9 mouse cellular contexts compared by ENCODE assay signal in the genomic region with DNA sequence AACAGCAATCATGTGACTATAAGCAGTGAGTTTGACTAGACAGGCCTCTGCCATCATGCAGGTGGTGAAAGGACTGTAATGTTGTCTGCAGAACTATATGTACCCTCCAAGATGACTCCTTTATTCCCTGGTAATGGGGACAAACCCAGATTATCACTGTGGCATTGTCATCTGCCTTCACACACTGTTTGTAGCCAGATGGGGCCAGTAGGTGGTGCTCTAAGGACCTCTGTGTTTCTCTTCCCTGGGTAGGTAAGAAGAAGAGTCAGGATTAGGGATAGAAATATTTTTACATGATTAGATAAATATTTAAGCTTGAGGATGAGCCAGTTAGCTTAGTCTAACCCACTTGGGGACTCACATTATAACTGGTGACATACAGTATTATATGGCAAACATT. TPM values are rescaled to one million over a fixed set of nuclear protein-coding genes. Genes with fewer than 3 reads are reported as not detected.
DNase-seq lines count a peak whose midpoint lies in the region; ATAC-seq and TF ChIP-seq lines count a peak whose summit lies in the region.
"Had no signal": no experiment of that assay in that cellular context is flagged by ENCODE, and none has a peak within 500 bp of the region (broad histone marks: within the 10 kb centered on the region; RNA-seq: fewer than 3 reads in every experiment).

No protein-coding gene starts in this region.

- no peak for TF ChIP-seq EP300 in liver, postnatal 0 days (IDR thresholded peaks at IDR 0.05; ENCODE audit: low read depth)

- no peak overlapping the region for H3K4me2 ChIP-seq in liver, postnatal 0 days (ENCODE audit: low read depth, low read length)
- H3K4me2 ChIP-seq: lung, embryonic 15.5 days had no signal

- no peaks in the 10 kb centered on the region for H3K9me3 ChIP-seq in liver, postnatal 0 days (ENCODE audit: low read length)
- H3K9me3 ChIP-seq: lung, embryonic 15.5 days had no signal

- no peak overlapping the region for H3K9ac ChIP-seq in liver, postnatal 0 days (replicated peaks)
- H3K9ac ChIP-seq: lung, embryonic 15.5 days had no signal

- TF ChIP-seq CTCF in bone marrow, adult 2 months (IDR thresholded peaks at IDR 0.05; ENCODE audit: control insufficient read depth, insufficient read depth, low read length), result peak; percentile 39; the same call in 1 of the 2 replicates
- peak; percentile 83 for TF ChIP-seq CTCF in liver, postnatal 0 days (IDR thresholded peaks at IDR 0.05; ENCODE audit: low read depth)

- 0 out of 2 replicates have a peak, but pooled peaks have one; percentile 42 for ATAC-seq in erythroblast, adult 5-6 weeks (replicated peaks; ENCODE audit: low FRiP score, poor library complexity, severe bottlenecking)
- 0 out of 2 replicates have a peak, but pooled peaks have one; percentile 26 for ATAC-seq in liver, postnatal 0 days

- peaks cover 8% of the 10 kb centered on the region; the same call in 1 of the 2 replicates for H3K4me1 ChIP-seq in bone marrow, adult 2 months (ENCODE audit: control insufficient read depth, insufficient read depth, low read length)
- peaks cover 7% of the 10 kb centered on the region; the same call in 1 of the 2 replicates for H3K4me1 ChIP-seq in liver, postnatal 0 days (ENCODE audit: insufficient read depth)
- H3K4me1 ChIP-seq: lung, embryonic 15.5 days had no signal

- H3K36me3 ChIP-seq in liver, postnatal 0 days (replicated peaks; ENCODE audit: insufficient read depth, low read length), result peaks cover 54% of the 10 kb centered on the region

- peak; percentile 75 to 91 for DNase-seq in adrenal gland, adult (ENCODE audit: inconsistent age in 2 of 2, low spot score in 1 of 2)
- no peak for DNase-seq in adrenal gland, postnatal 4 days (ENCODE audit: low spot score in 2 of 2)
- DNase-seq in 3T3-L1 (ENCODE audit: low read depth, low spot score), result peak; percentile 87
- peak; percentile 79 for DNase-seq in kidney, postnatal 10 days
- DNase-seq in liver, postnatal 0 days, result peak; percentile 70
- peak; percentile 72 for DNase-seq in retina, postnatal 1 day

- H3K4me3 ChIP-seq in bone marrow, adult 2 months (replicated peaks; ENCODE audit: control insufficient read depth, low read depth, low read length), result no peak overlapping the region
- no peak overlapping the region for H3K4me3 ChIP-seq in liver, postnatal 0 days (ENCODE audit: low read depth, low read length)
- H3K4me3 ChIP-seq: lung, embryonic 15.5 days had no signal

- no peak overlapping the region for H3K27ac ChIP-seq in bone marrow, adult 2 months (ENCODE audit: control insufficient read depth, insufficient read depth, low read depth, low read length, poor library complexity)
- no peak overlapping the region for H3K27ac ChIP-seq in liver, postnatal 0 days (ENCODE audit: low read depth)
- H3K27ac ChIP-seq: lung, embryonic 15.5 days had no signal

- H3K27me3 ChIP-seq in liver, postnatal 0 days (ENCODE audit: insufficient read depth, low read length), result no peaks in the 10 kb centered on the region
- H3K27me3 ChIP-seq: lung, embryonic 15.5 days had no signal

- TF ChIP-seq POLR2A in bone marrow, adult 2 months (IDR thresholded peaks at IDR 0.05; ENCODE audit: borderline replicate concordance, control insufficient read depth, low read depth, low read length), result no peak

RNA-seq across cellular contexts. Expression of a gene that starts 19.1 kb away (rescaled TPM):
- 10 to 100 TPM; 79.4 to 82.1 TPM for total RNA-seq in adrenal gland, postnatal 4 days (2021)
- 13.4 and 21.0 TPM in 2 replicates for polyA plus RNA-seq in bone marrow, adult 2 months (2011; ENCODE audit: insufficient read depth, insufficient read length, low replicate concordance, missing spikeins)
- 4.0 and 44.0 TPM in 2 replicates for total RNA-seq in erythroblast, adult 5-6 weeks (2015; ENCODE audit: low replicate concordance)
- 7.7 and 11.3 TPM in 2 replicates for total RNA-seq in erythroblast, adult 5-6 weeks (2017; ENCODE audit: low replicate concordance)
- polyA plus RNA-seq in liver, postnatal 0 days (2015; fragmentation: Nextera tagmentation; extraction: Ambion mirVana), result 8.0 and 10.0 TPM in 2 replicates

RNA-seq across cellular contexts. Expression of a gene that starts 19.4 kb away (rescaled TPM):
- total RNA-seq in adrenal gland, postnatal 4 days (2021), result 100 to 1,000 TPM; 130 to 134 TPM
- polyA plus RNA-seq in bone marrow, adult 2 months (2011; ENCODE audit: insufficient read depth, insufficient read length, low replicate concordance, missing spikeins), result 51.4 and 76.2 TPM in 2 replicates
- total RNA-seq in erythroblast, adult 5-6 weeks (2015; ENCODE audit: low replicate concordance), result 26.3 and 53.6 TPM in 2 replicates
- 25.1 and 32.9 TPM in 2 replicates for total RNA-seq in erythroblast, adult 5-6 weeks (2017; ENCODE audit: low replicate concordance)
- polyA plus RNA-seq in liver, postnatal 0 days (2015; fragmentation: Nextera tagmentation; extraction: Ambion mirVana), result 30.4 and 32.0 TPM in 2 replicates

Comparison
In these comparisons a context has a peak if more than half of its experiments do, and no peak if none do; other contexts are left out.
1. DNase-seq: peak in adrenal gland, adult (2 of 2), 3T3-L1 (single experiment), kidney, postnatal 10 days (single experiment), liver, postnatal 0 days (single experiment) and retina, postnatal 1 day (single experiment); none in adrenal gland, postnatal 4 days (0 of 2).